Mouse (Mus musculus) forebrain, embryonic 12.5 days (tissue): Measurements from ENCODE around the gene Arih2. TPM values are rescaled to one million over a fixed set of nuclear protein-coding genes. Genes with fewer than 3 reads are reported as not detected.
A peak's percentile ranks its signal among the peaks of the same experiment; 100 is the strongest.

Source experiments
- ATAC-seq: fragments of 200-750 bp; cut with Nextera tagmentation; 2 replicates; pipeline ENCODE4 v1.8.0; 2017; ENCODE audit warnings: moderate TSS enrichment; ENCODE audit not compliant: low FRiP score
- H3K27ac ChIP-seq: fragments of 300-500 bp; sonication (generic); 2 replicates; pipeline ENCODE4 v1.5.1; 2016; ENCODE audit warnings: mild to moderate bottlenecking
- H3K27me3 ChIP-seq: fragments of 300-500 bp; sonication (generic); 2 replicates; pipeline ENCODE4 v1.6.1; 2016; ENCODE audit warnings: mild to moderate bottlenecking
- H3K36me3 ChIP-seq: fragments of 300-500 bp; sonication (generic); replicated peaks from 2 replicates; pipeline ENCODE4 v1.6.1; 2016; ENCODE audit warnings: mild to moderate bottlenecking
- H3K4me1 ChIP-seq: fragments of 300-500 bp; sonication (generic); 2 replicates; pipeline ENCODE4 v1.6.1; 2016
- H3K4me2 ChIP-seq: fragments of 300-500 bp; sonication (generic); 2 replicates; pipeline ENCODE4 v1.6.1; 2016; ENCODE audit warnings: mild to moderate bottlenecking, moderate library complexity
- H3K4me3 ChIP-seq: fragments of 300-500 bp; sonication (generic); replicated peaks from 2 replicates; pipeline ENCODE4 v1.5.1; 2016; ENCODE audit warnings: mild to moderate bottlenecking
- H3K9ac ChIP-seq: fragments of 300-500 bp; sonication (generic); 2 replicates; pipeline ENCODE4 v1.6.1; 2016; ENCODE audit warnings: mild to moderate bottlenecking
- H3K9me3 ChIP-seq: fragments of 300-500 bp; sonication (generic); 2 replicates; pipeline ENCODE4 v1.6.1; 2016
- WGBS: fragments of 180-500 bp; shearing (Covaris S2); methylation state at CpG from one replicate; pipeline ENCODE4 v1.1.7; 2016; 5-methylcytosine and 5-hydroxymethylcytosine counted together
- polyA plus RNA-seq: library from polyadenylated mRNA; unstranded; fragments of >200 nt; fragmentation: Nextera tagmentation; extraction: Ambion mirVana; gene quantifications from 2 replicates; pipeline ENCODE4 v1.2.1, GENCODE M21; 2016

The Arih2 gene
- polyA plus RNA-seq, 1 experiment from 2014 or later: 57.9 TPM

- H3K4me1 ChIP-seq: peaks cover 20% of the 10 kb centered on the region
- H3K27ac ChIP-seq: no peak overlapping the region
- WGBS: 69% methylated on average over 2 of the region's 2 CpGs
- H3K27me3 ChIP-seq: no peaks in the 10 kb centered on the region
- ATAC-seq: no peak
- no peaks in the 10 kb centered on the region for H3K9me3 ChIP-seq
- H3K36me3 ChIP-seq: peaks cover 21% of the 10 kb centered on the region
- no peak overlapping the region for H3K4me2 ChIP-seq
- H3K4me3 ChIP-seq: no peak overlapping the region
- no peak overlapping the region for H3K9ac ChIP-seq
Observed at GRCm38 (mm10) chr9:108600011-108600410, 49.2 kb downstream of the Arih2 start.

GRCm38 (mm10) chr9:108599021-108599566, 50.1 kb downstream of the Arih2 start:
- peaks cover 20% of the 10 kb centered on the region for H3K4me1 ChIP-seq
- ATAC-seq: no peak
- no peak overlapping the region for H3K4me3 ChIP-seq
- H3K27ac ChIP-seq: no peak overlapping the region
- H3K36me3 ChIP-seq: peaks cover 13% of the 10 kb centered on the region
- no peak overlapping the region for H3K4me2 ChIP-seq
- no peak overlapping the region for H3K9ac ChIP-seq
- H3K27me3 ChIP-seq: no peaks in the 10 kb centered on the region
- H3K9me3 ChIP-seq: no peaks in the 10 kb centered on the region
- 85% methylated on average over 4 of the region's 4 CpGs for WGBS

- H3K27me3 ChIP-seq: no peaks in the 10 kb centered on the region
- no peaks in the 10 kb centered on the region; the same call in 1 of the 2 replicates for H3K36me3 ChIP-seq
- peak within 1 kb of the TSS; percentile 70 for H3K27ac ChIP-seq
- no peaks in the 10 kb centered on the region for H3K9me3 ChIP-seq
- ATAC-seq: peak; percentile 85
- H3K4me2 ChIP-seq: peak within 1 kb of the TSS; percentile 92
- H3K4me3 ChIP-seq: peak within 1 kb of the TSS; percentile 76
- under 1% methylated on average over 69 of the region's 69 CpGs for WGBS
- peaks cover 20% of the 10 kb centered on the region for H3K4me1 ChIP-seq
- peak within 1 kb of the TSS; percentile 69 for H3K9ac ChIP-seq
Observed at GRCm38 (mm10) chr9:108596998-108597764, 52.0 kb downstream of the Arih2 start, which contains the start of gene P4htm. Gene P4htm, minus strand, starts transcription at chr9:108597667.

- no peak overlapping the region for H3K4me3 ChIP-seq
- H3K27ac ChIP-seq: no peak overlapping the region
- H3K4me2 ChIP-seq: no peak overlapping the region
- no peak overlapping the region for H3K9ac ChIP-seq
- ATAC-seq: no peak
- H3K27me3 ChIP-seq: no peaks in the 10 kb centered on the region
- peaks cover 26% of the 10 kb centered on the region for H3K4me1 ChIP-seq
- no peaks in the 10 kb centered on the region; the same call in 1 of the 2 replicates for H3K36me3 ChIP-seq
- H3K9me3 ChIP-seq: no peaks in the 10 kb centered on the region
- 87% methylated on average over 3 of the region's 3 CpGs for WGBS
Observed at GRCm38 (mm10) chr9:108594354-108594753, 54.8 kb downstream of the Arih2 start.

- Histone ChIP-seq H3K27me3 (no peaks in the 10 kb centered on the region), H3K4me2 (no peak overlapping the region), H3K4me1 (peaks cover 41% of the 10 kb centered on the region), H3K9me3 (no peaks in the 10 kb centered on the region), H3K36me3 (no peaks in the 10 kb centered on the region; the same call in 1 of the 2 replicates), H3K9ac (no peak overlapping the region), H3K27ac (no peak overlapping the region), H3K4me3 (no peak overlapping the region)
- no peak for ATAC-seq
- 87% methylated on average over 4 of the region's 4 CpGs for WGBS
Observed at GRCm38 (mm10) chr9:108591462-108591861, 57.7 kb downstream of the Arih2 start.

GRCm38 (mm10) chr9:108589229-108589628, 60.0 kb downstream of the Arih2 start:
- no peak for ATAC-seq
- H3K4me3 ChIP-seq: no peak overlapping the region
- 78% methylated on average over 5 of the region's 5 CpGs for WGBS

GRCm38 (mm10) chr9:108587571-108588180, 61.5 kb downstream of the Arih2 start:
- under 1% methylated on average over 14 of the region's 14 CpGs for WGBS
- Histone ChIP-seq H3K4me2 (peak overlapping the region; percentile 59), H3K4me1 (peaks cover 40% of the 10 kb centered on the region), H3K27me3 (no peaks in the 10 kb centered on the region), H3K4me3 (peak overlapping the region; percentile 22), H3K27ac (peak overlapping the region; percentile 99), H3K36me3 (no peaks in the 10 kb centered on the region; the same call in none of the 2 replicates), H3K9ac (peak overlapping the region; percentile 59), H3K9me3 (no peaks in the 10 kb centered on the region)
- ATAC-seq: peak; percentile 98

More at GRCm38 (mm10) chr9:108589229-108589628, 60.0 kb downstream of the Arih2 start:
- Histone ChIP-seq H3K4me1 (peaks cover 40% of the 10 kb centered on the region), H3K9ac (no peak overlapping the region), H3K4me2 (no peak overlapping the region), H3K27me3 (no peaks in the 10 kb centered on the region), H3K27ac (peak overlapping the region; percentile 99), H3K36me3 (no peaks in the 10 kb centered on the region; the same call in 1 of the 2 replicates), H3K9me3 (no peaks in the 10 kb centered on the region)

- H3K36me3 ChIP-seq: peaks cover 36% of the 10 kb centered on the region
- no peak; the same call in 1 of the 2 replicates for ATAC-seq
- 79% methylated on average over 5 of the region's 5 CpGs for WGBS
- peak overlapping the region; percentile 97 for H3K27ac ChIP-seq
- H3K4me2 ChIP-seq: peak overlapping the region; percentile 90
- peaks cover 51% of the 10 kb centered on the region for H3K4me1 ChIP-seq
- peak overlapping the region; percentile 97 for H3K9ac ChIP-seq
- peak overlapping the region; percentile 78 for H3K4me3 ChIP-seq
- H3K27me3 ChIP-seq: no peaks in the 10 kb centered on the region
- no peaks in the 10 kb centered on the region for H3K9me3 ChIP-seq
Observed at GRCm38 (mm10) chr9:108579344-108579690, 69.9 kb downstream of the Arih2 start.

GRCm38 (mm10) chr9:108578545-108579343, 70.4 kb downstream of the Arih2 start, which contains the start of gene Wdr6:
Gene Wdr6, minus strand, starts transcription at chr9:108578739.
- Histone ChIP-seq H3K27ac (peak within 1 kb of the TSS; percentile 97), H3K4me2 (peak within 1 kb of the TSS; percentile 90), H3K36me3 (peaks cover 41% of the 10 kb centered on the region), H3K27me3 (no peaks in the 10 kb centered on the region), H3K9ac (peak within 1 kb of the TSS; percentile 97), H3K9me3 (no peaks in the 10 kb centered on the region), H3K4me3 (peak within 1 kb of the TSS; percentile 78), H3K4me1 (peaks cover 57% of the 10 kb centered on the region)
- WGBS: 5% methylated on average over 51 of the region's 51 CpGs
- peak; percentile 98 for ATAC-seq

GRCm38 (mm10) chr9:108577934-108578544, 71.1 kb downstream of the Arih2 start:
- under 1% methylated on average over 22 of the region's 24 CpGs for WGBS
- peak overlapping the region; percentile 97 for H3K9ac ChIP-seq
- peaks cover 48% of the 10 kb centered on the region for H3K36me3 ChIP-seq
- H3K4me2 ChIP-seq: peak overlapping the region; percentile 90
- no peaks in the 10 kb centered on the region for H3K9me3 ChIP-seq
- H3K27ac ChIP-seq: peak overlapping the region; percentile 97
- peaks cover 63% of the 10 kb centered on the region for H3K4me1 ChIP-seq
- no peaks in the 10 kb centered on the region for H3K27me3 ChIP-seq
- peak overlapping the region; percentile 78 for H3K4me3 ChIP-seq
- peak; percentile 52 for ATAC-seq

- ATAC-seq: no peak
- Histone ChIP-seq H3K27ac (peak overlapping the region; percentile 97; the same call in 1 of the 2 replicates), H3K9ac (peak overlapping the region; percentile 97), H3K9me3 (no peaks in the 10 kb centered on the region), H3K4me2 (peak overlapping the region; percentile 90), H3K36me3 (peaks cover 57% of the 10 kb centered on the region), H3K27me3 (no peaks in the 10 kb centered on the region), H3K4me1 (peaks cover 63% of the 10 kb centered on the region), H3K4me3 (peak overlapping the region; percentile 78)
- WGBS: 40% methylated on average over 6 of the region's 6 CpGs
Observed at GRCm38 (mm10) chr9:108577025-108577424, 72.2 kb downstream of the Arih2 start.
